Mouse (Mus musculus): ENCODE results near the gene Tead3. TPM values are rescaled to one million over a fixed set of nuclear protein-coding genes. Genes with fewer than 3 reads are reported as not detected.

The Tead3 gene
- polyA plus RNA-seq, 1 experiment: 2.9 TPM

Other genes with a start within 250 kb of the Tead3 start
- 2.5 TPM in 2 replicates for gene Scube3, start 208.7 kb downstream of the Tead3 start, polyA plus RNA-seq (2012; rRNA removed)
- gene Zfp523, start 173.7 kb downstream of the Tead3 start, polyA plus RNA-seq (2012; rRNA removed): 135 and 144 TPM in 2 replicates
- gene Def6, start 143.0 kb downstream of the Tead3 start, polyA plus RNA-seq (2012; rRNA removed): 5.6 and 5.9 TPM in 2 replicates
- gene Ppard, start 118.1 kb downstream of the Tead3 start, polyA plus RNA-seq (2012; rRNA removed): 21.2 and 22.9 TPM in 2 replicates
- 16.9 and 18.7 TPM in 2 replicates for gene Fance, start 37.3 kb downstream of the Tead3 start, polyA plus RNA-seq (2012; rRNA removed)
- gene Rpl10a, start 22.3 kb downstream of the Tead3 start, polyA plus RNA-seq (2012; rRNA removed): 771 and 790 TPM in 2 replicates
- gene Tulp1, start 14.4 kb upstream of the Tead3 start, polyA plus RNA-seq (2012; rRNA removed): 0.19 TPM in 1 of 2 replicates, not detected in the other
- gene Fkbp5, start 166.7 kb upstream of the Tead3 start, polyA plus RNA-seq (2012; rRNA removed): 16.3 and 18.9 TPM in 2 replicates
- gene Armc12, start 180.0 kb upstream of the Tead3 start, polyA plus RNA-seq (2012; rRNA removed): not detected in 2 replicates
- not detected in 2 replicates for gene Clpsl2, start 198.6 kb upstream of the Tead3 start, polyA plus RNA-seq (2012; rRNA removed)
- 0.18 TPM in 1 of 2 replicates, not detected in the other for gene Clps, start 209.9 kb upstream of the Tead3 start, polyA plus RNA-seq (2012; rRNA removed)
- gene Lhfpl5, start 224.8 kb upstream of the Tead3 start, polyA plus RNA-seq (2012; rRNA removed): 8.4 and 8.5 TPM in 2 replicates

All from frontal cortex, adult 2 months (tissue).